Mouse (Mus musculus) brown adipose tissue, adult 24 weeks (tissue): Measurements from ENCODE around the gene Olfr1307. TPM values are rescaled to one million over a fixed set of nuclear protein-coding genes. Genes with fewer than 3 reads are reported as not detected.

ENCODE experiments used
- H3K27ac ChIP-seq: fragments of 200-500 bp; replicated peaks from 2 replicates; pipeline ENCODE4 v1.5.1; 2012; ENCODE audit warnings: low read depth, mild to moderate bottlenecking, low read length
- H3K4me1 ChIP-seq: fragments of 200-500 bp; 2 replicates; pipeline ENCODE4 v1.6.1; 2012; ENCODE audit warnings: low read length, mixed read lengths; ENCODE audit not compliant: control insufficient read depth, insufficient read depth, insufficient read length
- H3K4me3 ChIP-seq: fragments of 200-500 bp; 2 replicates; pipeline ENCODE4 v1.5.1; 2012; ENCODE audit warnings: low read depth, mild to moderate bottlenecking, low read length, moderate library complexity; ENCODE audit not compliant: insufficient read depth
- polyA plus RNA-seq: library from polyadenylated mRNA; stranded (reverse); fragments of >200 nt; gene quantifications from 2 replicates; pipeline ENCODE4 v1.2.4, GENCODE M21; 2012; ENCODE audit not compliant: missing spikeins, insufficient read depth, insufficient read length

Olfr1307 gene
- polyA plus RNA-seq: not detected in 2 replicates

GRCm38 (mm10) chr2:111949340-111949739 is at the start of gene Olfr1307:
Gene Olfr1307, minus strand, starts transcription at chr2:111949440.
- H3K4me3 ChIP-seq: no peak within 1 kb of the TSS
- H3K4me1 ChIP-seq: no peaks in the 10 kb centered on the region
- H3K27ac ChIP-seq: no peak within 1 kb of the TSS

- H3K4me1 ChIP-seq: no peaks in the 10 kb centered on the region
- no peak within 1 kb of the TSS for H3K4me3 ChIP-seq
- H3K27ac ChIP-seq: no peak within 1 kb of the TSS
Measured at GRCm38 (mm10) chr2:111990181-111990580, 40.9 kb upstream of the Olfr1307 start, which contains the start of gene Olfr1309. Gene Olfr1309, minus strand, starts transcription at chr2:111990281.

DNA sequence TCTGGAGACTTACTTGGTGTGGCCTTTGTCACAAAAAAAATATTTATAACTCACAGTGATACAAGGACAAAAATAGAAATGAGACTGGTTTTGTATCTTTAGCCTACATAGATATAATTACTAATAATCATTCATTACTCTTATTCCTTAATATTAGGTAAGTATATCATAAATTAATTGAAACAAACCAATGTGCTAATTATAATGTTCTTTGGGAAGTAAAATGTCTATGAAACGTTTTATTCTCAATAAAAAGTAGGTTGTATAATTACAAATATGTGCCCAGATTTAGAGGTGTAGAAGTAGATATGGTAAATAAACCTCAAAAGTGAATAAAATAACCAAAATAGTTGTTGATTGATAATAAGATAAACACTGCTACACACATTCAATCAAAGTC is 15.6 kb upstream of the Olfr1307 start, which contains the start of gene Olfr1308:
Olfr1308 (minus strand) TSS at position 101 of the 400 bp plus-strand sequence.
- Histone ChIP-seq H3K4me3 (no peak within 1 kb of the TSS), H3K4me1 (no peaks in the 10 kb centered on the region), H3K27ac (no peak within 1 kb of the TSS)

GRCm38 (mm10) chr2:111916171-111916570 is 33.1 kb downstream of the Olfr1307 start, which contains the start of gene Olfr1306:
Gene Olfr1306, minus strand, starts transcription at chr2:111916271.
- Histone ChIP-seq H3K4me3 (no peak within 1 kb of the TSS), H3K4me1 (no peaks in the 10 kb centered on the region)

More at GRCm38 (mm10) chr2:111916171-111916570, 33.1 kb downstream of the Olfr1307 start, which contains the start of gene Olfr1306:
- H3K27ac ChIP-seq: no peak within 1 kb of the TSS

Other genes with a start within 250 kb of the Olfr1307 start
- not detected in 2 replicates for gene Olfr1301, start 198.4 kb downstream of the Olfr1307 start, polyA plus RNA-seq
- gene Olfr1302, start 172.0 kb downstream of the Olfr1307 start, polyA plus RNA-seq: not detected in 2 replicates
- not detected in 2 replicates for gene Olfr1303, start 129.1 kb downstream of the Olfr1307 start, polyA plus RNA-seq
- not detected in 2 replicates for gene Olfr1305, start 72.3 kb downstream of the Olfr1307 start, polyA plus RNA-seq
- gene Olfr1306, start 33.2 kb downstream of the Olfr1307 start, polyA plus RNA-seq: not detected in 2 replicates
- not detected in 2 replicates for gene Olfr1308, start 15.5 kb upstream of the Olfr1307 start, polyA plus RNA-seq
- gene Olfr1309, start 40.8 kb upstream of the Olfr1307 start, polyA plus RNA-seq: not detected in 2 replicates
- gene Olfr1310, start 63.3 kb upstream of the Olfr1307 start, polyA plus RNA-seq: not detected in 2 replicates
- gene Olfr1311, start 75.0 kb upstream of the Olfr1307 start, polyA plus RNA-seq: not detected in 2 replicates
- not detected in 2 replicates for gene Olfr1312, start 100.8 kb upstream of the Olfr1307 start, polyA plus RNA-seq
- gene Olfr1313, start 128.4 kb upstream of the Olfr1307 start, polyA plus RNA-seq: not detected in 2 replicates
- not detected in 2 replicates for gene Olfr1314, start 147.3 kb upstream of the Olfr1307 start, polyA plus RNA-seq
- gene Olfr1315-ps1, start 166.0 kb upstream of the Olfr1307 start, polyA plus RNA-seq: not detected in 2 replicates
- not detected in 2 replicates for gene Olfr1316, start 185.5 kb upstream of the Olfr1307 start, polyA plus RNA-seq
- not detected in 2 replicates for gene Olfr1317, start 190.9 kb upstream of the Olfr1307 start, polyA plus RNA-seq
- not detected in 2 replicates for gene Olfr1318, start 204.8 kb upstream of the Olfr1307 start, polyA plus RNA-seq